Mouse (Mus musculus) adrenal gland, adult 2 months (tissue): ENCODE measurements at regions not wholly inside any gene's neighbourhood (a gene's known extent, or its start where the extent isn't known, plus 50 kb on each side); places are given as distances from the start of the nearest gene placed in this dataset.
A peak's percentile ranks its signal among the peaks of the same experiment; 100 is the strongest.
"Not testable (repeated sequence)": the region's sequence is repeated elsewhere in the genome, so short reads cannot be mapped to it uniquely, and the experiment has no call there.

Experiments used
- DNase-seq: peaks from one replicate; pipeline ENCODE4 v3.0.0; 2021

- DNase-seq, result no peak
Observed at GRCm38 (mm10) chr10:57313799-57314198, 172.4 kb upstream of the Hsf2 start.

DNA sequence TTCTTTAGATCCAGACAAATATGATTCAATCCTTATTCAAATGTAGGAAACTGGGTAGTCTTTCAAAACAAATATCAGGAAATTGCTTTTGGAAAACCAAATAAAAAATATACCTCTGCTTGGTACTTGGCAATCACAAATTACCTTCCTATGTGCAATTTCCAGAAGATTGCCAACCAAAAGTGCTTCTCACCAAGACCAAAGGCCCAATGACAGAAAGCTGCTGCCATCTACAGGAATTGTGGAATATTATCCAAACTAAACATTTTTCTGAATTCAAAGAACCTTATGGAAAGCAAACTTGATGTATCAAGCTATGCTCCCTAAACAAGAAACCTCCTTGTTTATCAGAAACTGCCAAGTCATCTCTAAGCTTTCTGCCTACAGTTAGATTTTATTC, 169.1 kb upstream of the Hsf2 start:
- peak; percentile 3 for DNase-seq

DNA sequence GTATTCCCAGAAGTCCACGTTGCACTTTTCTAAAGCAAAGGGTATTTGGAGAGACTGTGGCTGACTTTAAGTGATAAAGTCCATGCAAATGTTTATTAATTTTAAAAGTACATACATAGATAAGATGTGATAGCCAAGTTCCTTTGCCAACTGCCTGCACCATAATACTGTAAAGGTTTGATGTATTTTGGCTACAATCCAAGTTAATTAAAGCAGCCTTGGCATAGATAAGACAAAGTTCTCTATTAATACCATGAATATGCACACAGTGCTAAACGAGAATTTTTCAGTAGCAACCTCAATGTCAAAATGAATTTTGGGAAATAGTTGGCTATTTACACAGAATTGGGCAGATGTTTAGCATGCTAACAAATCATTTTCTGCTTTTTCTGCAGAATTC, 167.0 kb upstream of the Hsf2 start:
- no peak for DNase-seq

- DNase-seq, result no peak
Observed at GRCm38 (mm10) chr10:57322717-57323424, 163.3 kb upstream of the Hsf2 start.

DNA sequence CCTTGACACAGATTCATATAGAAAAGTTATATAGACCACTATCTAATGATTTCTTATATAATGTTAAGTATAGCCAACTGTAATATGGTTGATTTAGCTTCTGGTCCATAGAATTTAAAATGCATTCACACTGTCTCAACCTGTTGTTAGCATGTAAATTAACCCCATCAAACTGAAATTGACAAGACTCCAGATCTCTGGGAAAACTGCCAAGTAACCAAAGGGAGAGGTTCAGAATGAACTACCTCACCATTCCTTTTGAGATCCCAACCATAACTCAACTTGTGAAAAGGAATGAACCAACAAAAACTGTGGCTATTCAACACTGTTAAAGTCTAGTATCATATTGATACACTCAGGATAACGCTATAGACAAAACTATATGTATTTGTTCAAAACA, 162.0 kb upstream of the Hsf2 start:
- DNase-seq, result no peak

GRCm38 (mm10) chr10:57362781-57363180, 123.4 kb upstream of the Hsf2 start:
- DNase-seq, result not testable (repeated sequence)
